Mouse (Mus musculus) retina, postnatal 7 days (tissue): Measurements from ENCODE around the gene Rnf150.

Experiments used
- DNase-seq: peaks from one replicate; pipeline ENCODE4 v3.0.0-alpha.2; 2012; ENCODE audit warnings: low read depth, low spot score

Gene Rnf150

DNA sequence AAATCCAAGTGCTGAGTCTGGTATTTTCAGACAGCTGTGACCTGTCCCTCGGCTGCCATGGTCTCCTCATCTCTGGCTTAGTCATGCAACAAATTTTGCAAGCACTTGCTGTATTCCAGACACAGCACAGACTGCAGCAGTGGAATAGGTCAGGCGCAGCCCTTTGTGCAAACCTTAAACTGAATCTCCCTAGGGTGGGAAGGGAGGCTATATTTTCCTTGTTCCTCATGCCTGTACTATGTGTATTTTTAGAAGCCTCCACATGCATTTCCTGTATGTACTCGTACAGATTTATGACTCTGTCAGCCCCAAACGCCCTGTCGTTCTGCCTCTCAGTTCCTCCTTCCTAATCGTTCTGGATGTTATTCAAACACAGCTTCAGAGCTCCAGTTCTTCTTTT is 76.8 kb downstream of the Rnf150 start:
- DNase-seq = no peak

DNA sequence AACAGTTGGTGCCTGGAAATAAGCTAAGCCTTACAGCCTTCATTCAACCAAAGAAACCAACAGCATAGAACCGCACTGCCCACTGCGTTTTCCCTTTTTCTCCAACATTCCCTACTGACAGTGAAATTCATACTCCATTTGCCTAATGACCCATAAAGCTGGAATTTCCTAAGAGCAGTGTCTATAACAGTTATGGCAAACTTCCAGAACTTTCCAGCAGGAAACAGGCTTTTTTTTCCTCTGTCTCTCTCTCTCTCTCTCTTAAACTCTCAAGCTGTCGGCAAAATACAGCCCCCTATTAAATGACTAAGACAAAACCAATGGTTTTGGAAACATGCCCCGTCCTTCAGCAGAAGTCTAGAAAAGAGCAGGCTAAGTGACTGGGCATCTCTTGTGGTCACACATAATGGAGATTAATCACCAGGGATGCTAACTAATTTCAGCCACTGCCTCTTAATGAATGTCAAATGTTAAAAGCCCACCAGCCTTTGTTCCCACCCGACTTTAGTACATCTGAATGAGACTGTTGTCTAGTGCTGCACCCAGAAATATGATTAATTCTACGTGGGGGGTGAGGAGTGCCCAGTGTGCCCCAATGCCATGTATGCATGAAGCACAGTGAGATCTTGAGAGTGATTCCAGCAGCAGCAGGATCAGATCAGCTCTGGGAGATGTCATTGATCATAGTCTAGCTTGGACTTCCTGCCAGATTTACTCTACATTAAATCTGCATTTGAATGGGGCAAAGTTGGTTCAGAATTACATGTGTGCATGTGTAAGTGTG is 80.3 kb downstream of the Rnf150 start:
- DNase-seq = no peak

DNA sequence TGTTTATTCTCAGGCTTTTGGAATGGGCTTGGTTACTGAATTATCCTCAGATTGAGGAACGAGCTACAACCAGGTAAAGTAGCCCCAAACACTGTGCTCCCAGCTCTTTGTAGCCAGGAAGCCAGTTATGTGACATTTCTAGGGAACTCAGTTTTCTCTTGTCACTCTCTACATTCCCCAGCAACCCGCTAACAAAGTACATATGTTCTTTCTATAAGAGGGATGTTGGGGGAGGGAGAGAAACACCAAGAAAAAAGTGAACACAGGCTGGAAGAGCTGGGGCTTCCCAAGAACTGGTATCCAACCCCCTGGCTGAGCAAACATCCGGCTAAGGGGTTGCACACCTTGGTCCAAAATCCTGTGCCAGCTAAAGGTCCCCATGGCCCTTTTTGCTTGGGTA is 82.7 kb downstream of the Rnf150 start:
- no peak for DNase-seq

DNA sequence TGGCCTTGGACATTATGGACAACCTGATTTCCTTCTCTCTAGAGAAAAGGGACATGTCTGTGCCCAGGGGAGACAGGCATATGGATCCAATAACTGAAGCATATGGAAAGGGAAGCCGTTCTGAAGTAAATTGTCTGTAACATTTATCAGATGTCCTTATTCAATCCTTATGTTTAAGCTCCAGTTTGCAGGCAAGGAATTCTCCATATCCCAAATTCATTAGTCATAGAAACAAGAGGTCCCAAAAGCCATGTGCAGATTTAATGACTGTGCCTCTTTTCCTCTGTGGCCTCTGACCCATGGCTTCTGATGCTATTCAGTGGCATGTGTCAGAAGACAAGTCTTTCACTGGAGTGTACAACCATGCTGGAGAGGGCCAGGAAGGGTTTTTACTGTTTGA is 83.5 kb downstream of the Rnf150 start:
- no peak for DNase-seq

DNA sequence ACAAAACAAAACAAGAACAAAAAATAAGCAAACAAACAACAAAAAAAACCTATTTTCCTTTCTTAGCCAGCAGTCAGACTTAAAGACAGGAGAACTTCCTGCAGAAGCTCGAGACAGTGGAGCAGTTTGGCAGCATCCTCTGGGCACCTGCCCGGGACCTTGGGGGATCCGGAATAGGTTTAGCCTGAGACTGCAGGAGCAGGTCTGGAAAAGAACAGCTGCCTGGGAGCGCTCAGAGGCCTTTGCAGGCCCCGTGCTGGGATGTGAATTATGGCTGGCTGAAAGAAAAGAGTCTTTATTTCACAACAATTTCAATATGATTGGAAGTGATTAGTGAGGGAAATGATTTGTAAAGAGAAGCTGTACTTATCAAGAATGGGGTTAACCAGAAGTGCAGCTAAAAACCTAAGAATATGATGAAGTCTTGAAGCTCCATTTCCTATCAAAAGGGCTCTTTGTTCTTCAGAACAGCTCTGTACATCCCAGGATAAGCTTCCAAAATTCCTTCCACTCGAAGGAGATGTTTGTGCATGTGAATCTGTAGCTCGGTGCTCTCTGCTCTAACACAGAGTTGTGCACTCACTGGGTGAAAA is 92.1 kb downstream of the Rnf150 start:
- DNase-seq = no peak

DNA sequence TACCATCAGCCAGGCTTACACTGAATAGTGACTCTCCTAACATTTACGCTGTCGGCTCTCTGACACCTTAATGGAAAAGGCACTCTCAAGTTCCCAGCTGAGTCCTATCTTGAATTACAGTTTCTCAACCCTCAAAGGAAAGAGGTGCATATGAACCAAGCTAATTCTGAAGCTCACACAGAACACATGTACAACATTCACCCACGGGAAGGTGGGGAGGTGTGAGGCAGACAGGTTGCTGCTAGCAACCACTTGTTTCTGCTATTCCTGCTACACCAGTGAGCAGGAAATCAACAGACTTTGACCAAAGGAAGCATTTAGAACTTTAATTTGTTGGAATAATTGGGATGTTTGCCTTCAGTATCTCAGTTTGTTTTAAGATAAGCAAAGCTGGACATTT is 96.3 kb downstream of the Rnf150 start:
- DNase-seq = no peak

DNA sequence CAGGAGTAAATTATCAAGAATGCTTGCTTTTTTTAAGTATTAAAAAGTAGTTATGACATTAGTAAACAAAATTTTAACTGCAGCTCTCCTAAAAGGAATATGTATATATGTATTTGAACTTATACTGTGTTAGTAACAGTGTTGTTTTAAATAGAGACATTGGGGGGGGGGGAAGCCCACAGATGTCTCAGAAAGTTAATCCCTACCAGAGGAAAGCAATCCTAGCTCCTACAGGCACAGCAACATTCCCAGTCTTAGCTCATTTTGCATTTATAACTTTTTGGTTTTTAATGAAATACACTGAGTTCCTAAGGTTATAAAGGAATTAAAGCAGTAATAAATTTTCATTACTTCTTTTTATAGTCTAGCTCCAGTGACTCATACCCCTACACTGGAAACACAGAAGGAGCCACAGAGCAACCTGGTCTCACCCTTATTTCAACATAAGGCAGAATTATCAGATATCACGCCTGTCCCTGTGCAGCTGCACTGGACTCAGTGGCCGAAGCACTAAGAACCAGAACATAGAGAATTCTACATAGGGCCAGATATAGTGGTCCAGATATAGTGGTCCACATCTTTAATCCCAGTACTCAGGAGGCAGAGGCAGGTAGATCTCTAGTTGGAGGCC is 96.9 kb downstream of the Rnf150 start:
- DNase-seq = no peak

DNA sequence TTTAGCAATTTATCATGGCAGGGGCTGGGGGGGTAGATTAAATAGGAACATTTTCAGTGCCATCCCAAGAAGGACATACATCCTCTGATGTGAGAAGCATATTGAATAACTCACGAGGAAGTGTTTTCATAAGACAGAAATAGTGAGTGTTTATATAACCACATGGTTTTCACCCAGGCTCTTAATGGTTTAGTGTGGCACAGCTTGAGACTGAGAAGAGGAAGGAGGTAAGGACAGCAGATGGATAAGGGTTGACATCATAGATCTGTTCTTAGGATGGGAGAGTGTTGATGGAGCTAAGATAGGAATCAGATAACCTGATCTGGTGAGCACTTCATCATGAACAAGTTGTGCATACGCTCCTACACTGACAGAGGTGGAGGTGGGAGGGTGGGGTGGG is 101.4 kb downstream of the Rnf150 start:
- DNase-seq = no peak

DNA sequence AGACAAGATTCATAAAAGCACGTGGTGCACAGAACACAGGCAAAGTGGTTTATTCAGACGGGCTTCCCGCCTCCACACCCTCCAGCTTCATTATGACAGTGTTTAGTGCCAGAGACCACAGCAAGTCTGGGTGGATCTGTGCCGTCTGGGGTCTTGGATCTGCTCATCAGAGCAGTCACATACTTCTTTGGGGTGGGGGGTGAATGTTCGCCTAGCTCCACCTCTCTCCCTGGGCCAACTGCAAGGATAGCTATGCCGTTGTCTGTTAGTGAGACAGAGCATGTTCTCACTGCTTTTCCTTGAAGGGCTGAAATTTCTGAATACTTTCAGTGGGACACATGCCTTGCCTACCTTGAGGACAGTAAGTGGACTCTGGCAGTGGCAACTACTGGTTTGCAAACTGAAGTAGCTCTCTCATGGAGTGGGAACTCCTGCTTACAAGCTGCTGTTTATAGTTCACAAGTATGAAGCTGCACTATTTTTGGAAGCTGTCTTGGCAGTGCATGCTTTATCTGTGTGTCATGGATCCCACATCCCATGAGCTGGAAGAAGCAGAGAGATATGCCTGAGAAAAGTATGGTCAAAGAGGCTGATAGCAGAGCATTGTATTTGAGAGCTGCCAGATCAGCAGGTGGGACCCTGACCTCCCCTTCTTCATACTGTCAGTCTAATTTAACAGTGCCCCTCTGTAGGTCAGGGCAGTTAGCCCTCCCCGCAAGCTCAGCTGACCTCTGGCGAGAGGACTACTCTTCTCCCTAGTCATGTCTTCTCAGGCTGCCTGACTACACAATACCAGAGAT is 104.9 kb downstream of the Rnf150 start:
- DNase-seq = no peak

DNA sequence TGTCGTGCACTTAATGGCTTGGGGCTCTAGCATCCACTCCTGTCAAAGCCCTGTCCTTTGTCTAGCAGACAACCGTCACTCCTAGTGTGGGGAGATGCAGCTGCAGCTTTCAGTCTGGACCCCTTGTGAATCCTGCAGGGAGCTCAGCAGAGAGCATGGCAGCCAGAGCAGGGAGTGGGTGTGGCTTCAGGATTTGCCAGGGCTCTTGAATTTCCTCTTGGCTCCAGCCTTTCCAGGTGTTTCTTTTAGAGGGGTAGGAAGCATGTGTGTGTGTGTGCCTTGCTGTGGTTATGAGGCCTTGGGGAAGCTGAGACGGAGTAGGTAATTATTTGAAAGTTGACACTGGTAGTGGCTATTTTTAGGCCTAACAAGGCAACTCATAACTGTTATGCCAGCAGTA is 106.8 kb downstream of the Rnf150 start:
- DNase-seq = no peak

DNA sequence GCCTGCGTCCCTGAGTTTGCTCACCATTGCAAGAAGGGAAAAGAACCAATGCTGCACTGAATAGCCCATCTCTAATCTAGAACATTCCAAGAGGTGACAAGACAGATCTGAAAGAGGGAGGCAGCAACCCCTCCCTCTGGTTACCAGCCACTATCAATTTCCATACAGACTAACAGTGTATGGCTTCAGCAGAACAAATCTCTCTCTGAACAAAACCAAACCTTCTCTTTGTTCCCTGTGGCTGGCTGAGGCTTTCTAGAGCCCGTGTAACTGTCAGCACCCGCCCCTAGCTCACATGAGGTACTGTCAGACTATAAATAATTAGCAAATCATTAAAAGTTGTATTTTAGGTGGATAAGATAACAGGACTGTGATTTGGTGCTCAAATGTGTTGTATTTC is 109.7 kb downstream of the Rnf150 start:
- DNase-seq = no peak

DNA sequence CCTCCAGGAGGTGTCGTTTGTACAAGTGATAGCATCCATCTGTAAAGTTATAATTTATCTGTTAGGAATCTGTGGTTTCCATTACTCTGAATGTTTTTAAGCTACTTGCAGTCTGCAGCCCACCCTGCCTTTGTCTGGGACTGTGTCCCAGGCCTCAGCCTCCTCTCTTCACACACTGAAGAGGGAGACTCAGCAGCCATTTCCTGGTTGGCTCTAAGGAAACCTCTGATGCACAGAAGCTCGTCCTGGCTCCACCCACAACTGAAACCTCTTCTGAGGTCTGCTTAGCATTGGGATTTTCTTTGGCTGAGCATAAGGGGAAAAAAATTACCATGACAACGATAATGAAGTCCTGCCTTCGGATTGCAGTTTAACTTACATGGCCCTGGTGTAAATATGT is 110.2 kb downstream of the Rnf150 start:
- no peak for DNase-seq

DNA sequence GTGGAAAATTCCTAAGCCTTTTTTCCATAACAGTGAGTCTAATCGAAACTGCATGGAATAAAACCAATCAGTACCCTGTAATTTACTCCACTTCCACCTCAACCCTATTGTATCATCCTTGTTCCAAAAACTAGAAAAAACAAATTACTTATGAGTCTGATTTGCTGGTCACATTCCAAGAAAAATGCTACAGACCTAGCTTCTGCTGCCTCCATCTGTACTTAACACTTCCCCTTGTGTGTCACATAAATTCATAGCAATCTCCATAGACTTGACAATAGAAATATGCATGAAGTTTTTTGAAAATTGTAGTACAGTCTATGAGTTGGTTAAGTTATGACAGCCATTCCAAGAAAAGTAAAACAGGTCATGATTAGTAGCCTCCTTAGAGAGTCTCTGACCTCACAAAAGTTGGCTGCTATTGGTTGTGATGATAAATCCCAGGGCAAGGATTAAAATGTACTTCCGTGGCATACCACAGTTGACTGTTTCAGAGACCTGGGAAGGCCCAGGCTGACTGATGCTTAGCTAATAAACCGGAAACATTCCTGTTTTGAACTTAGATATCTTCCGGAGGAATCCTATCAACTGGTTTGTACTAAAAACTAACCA is 118.2 kb downstream of the Rnf150 start:
- DNase-seq = no peak

DNA sequence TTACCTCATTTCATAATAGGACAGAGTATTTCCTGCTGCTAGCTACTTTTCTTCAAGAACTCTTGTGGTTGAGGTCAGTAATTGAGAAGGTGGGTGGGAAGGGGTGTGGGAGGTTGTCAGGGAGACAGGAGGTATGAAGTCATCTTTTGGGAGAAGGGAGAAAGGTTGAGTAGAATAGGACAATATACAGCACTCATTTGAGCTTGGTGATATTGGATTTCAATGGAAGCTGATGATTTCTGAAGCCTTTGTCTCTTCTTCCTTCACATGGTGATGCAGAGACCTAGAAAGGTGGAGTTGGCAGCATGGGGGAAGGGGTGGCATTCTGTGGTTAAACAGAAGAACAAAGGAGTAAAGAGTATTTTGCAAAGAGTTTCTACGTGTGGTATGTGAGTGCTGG is 119.7 kb downstream of the Rnf150 start:
- DNase-seq = no peak

DNA sequence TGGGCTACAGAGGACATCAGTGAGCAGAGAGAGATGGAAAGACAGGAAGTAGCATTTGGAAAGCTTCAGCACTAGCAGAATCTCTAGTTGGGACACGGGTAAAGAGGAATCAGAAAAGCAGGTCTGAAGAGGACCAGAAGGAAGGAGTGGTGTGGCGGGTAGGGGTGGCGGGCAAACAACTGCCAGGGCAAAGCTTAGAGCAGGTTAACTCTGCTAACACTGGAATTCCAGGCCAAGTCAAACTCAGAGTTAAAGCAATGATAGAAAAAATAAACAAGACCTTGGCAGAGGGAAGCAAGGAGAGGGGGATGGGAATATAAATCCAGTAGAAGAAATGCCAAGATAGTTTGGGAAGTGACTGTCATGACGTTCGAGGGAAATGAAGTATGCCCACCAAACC is 120.1 kb downstream of the Rnf150 start:
- DNase-seq = no peak

DNA sequence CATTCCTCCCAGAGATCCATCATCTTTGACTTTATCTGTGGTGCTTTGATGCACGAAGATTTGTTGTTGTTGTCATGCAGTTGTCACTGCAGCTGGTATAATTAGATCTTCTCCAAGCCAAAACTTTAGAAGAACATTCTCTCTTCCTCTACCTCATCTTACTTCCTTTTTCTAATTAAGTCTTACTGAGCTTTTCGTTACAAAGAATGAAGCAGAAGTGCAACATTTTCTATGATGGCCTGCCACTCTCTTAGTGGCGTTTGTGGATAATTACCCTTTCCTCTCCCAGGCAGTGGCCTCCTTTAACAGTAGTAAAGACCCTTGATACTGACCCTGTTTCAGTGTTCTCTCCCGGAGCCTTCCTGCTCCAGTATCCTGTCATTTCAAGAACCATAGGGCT is 128.9 kb downstream of the Rnf150 start:
- no peak for DNase-seq

DNA sequence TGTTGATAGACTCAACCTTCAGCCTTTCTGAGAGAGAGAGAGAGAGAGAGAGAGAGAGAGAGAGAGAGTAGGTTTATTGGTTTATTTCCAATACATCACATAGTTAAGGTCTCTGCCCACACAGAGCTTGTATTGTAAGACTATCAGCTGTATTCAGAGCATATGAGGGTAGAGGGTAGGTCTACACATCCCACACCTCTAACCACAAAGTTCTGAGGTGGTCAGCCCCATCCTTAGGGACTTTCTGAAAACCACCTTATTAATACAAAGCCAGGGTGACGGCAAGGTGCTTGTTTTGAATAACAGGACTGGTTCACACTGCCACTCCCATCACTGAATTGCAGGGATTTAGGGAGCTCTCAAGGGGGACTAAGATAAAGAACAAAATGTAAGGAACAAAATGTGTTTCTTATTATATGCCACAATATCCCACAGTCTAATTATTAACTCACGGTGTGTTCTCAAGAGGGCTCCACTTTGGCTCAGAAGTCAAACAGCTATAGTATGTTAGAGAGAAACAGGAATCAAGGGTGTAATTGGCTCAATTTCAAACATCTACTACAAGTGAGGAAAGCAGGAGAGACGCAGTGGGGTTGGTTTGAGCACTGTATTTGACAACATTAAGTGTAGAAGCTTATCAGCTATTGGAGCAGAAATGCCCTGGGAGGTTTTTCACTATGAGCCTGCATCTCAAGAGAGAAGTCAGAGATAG is 132.7 kb downstream of the Rnf150 start:
- no peak for DNase-seq

DNA sequence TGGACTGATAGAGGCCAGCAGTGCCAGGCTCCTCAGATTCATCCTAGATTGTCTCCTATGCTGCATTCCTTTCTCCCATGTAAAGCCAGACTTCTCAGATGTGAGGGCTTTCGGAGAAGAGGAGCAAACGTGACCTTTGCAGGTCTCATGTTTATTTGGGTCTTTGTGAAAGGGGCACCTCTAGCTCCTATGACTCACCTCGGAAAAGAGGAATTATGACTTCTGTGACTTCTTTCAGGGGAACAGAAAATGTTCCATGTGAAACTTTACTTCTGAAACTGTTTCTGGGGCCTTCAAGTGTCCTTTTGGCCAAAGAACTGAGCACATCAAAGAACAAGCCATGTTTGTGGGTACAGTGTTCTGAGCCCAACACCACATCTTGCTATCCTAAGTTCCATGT is 133.7 kb downstream of the Rnf150 start:
- DNase-seq = no peak

DNA sequence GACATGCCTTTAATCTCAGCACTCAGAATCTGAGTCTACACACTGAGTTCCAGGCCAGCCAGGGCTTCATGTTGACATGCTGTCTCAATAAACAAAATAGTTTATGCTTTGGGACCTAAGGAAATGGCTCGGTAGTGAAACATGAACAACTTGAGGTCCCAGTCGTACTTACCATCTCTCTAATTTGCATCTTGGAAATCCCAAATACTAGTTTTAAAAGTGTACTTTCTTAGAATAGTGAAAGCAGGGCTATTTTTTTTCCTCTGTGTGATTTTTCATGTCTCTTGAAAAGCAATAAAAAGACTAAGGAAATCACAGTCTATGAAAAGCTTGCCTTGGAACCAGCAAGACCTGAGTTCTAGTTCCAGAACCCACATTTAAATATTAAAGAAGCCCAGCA is 135.6 kb downstream of the Rnf150 start:
- DNase-seq = no peak

DNA sequence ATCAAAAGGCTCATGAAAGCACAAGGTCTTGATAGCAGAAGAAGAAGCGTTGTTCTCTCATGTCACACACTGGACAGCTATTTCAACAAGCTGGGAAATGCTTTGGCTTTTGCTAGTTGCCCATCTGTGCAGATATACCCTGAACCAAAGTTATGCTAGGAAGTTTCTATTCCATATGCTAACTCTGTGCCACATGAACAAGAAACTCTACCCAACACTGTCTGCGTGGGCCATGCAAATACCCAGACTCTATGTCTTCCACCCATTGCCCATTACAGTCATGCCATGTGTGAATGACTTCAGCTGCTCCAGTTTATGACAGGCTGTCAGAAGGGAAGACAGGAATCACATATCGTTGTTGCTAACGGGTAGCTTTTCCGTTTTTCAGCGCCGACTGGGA is 140.0 kb downstream of the Rnf150 start:
- DNase-seq = no peak

DNA sequence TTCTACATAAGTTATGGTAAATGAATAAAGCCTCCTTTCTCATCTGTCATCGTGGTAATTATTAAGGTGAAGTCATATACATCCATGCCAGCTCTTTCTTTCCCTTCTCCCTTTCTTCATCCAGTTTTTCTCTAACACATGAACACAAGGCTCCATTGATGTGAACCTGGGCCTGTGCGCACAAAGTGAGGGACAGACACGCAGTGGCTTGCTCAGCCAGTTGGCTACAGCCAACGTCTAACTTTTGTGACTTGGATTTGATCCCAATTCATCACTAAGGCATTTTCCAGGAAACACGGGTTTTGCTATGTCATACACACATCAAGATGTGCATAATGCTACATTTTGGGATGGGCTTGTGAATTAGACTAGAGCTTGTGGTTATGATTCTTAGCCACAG is 146.3 kb downstream of the Rnf150 start:
- no peak for DNase-seq
